Mouse (Mus musculus): ENCODE measurements at regions not wholly inside any gene's neighbourhood (a gene's known extent, or its start where the extent isn't known, plus 50 kb on each side); places are given as distances from the start of the nearest gene placed in this dataset.
A peak's percentile ranks its signal among the peaks of the same experiment; 100 is the strongest.

GRCm38 (mm10) chr14:45956624-45957023 is 298.7 kb upstream of the Ddhd1 start:
- Histone ChIP-seq H3K79me2 (ENCODE audit: control insufficient read depth, insufficient read depth, low read length) (no peaks in the 10 kb centered on the region), H3K4me3 (ENCODE audit: insufficient read depth, low read depth, low read length) (no peak overlapping the region), H3K9ac (ENCODE audit: low read depth, low read length) (no peak overlapping the region), H3K27ac (replicated peaks; ENCODE audit: insufficient read depth, low read depth, low read length) (no peak overlapping the region), H3K4me1 (ENCODE audit: control insufficient read depth, insufficient read depth, low read length) (no peaks in the 10 kb centered on the region), H3K36me3 (ENCODE audit: control insufficient read depth, insufficient read depth, low read length) (no peaks in the 10 kb centered on the region), H3K27me3 (ENCODE audit: control insufficient read depth, insufficient read depth, low read length) (no peaks in the 10 kb centered on the region)
- no peak for DNase-seq (ENCODE audit: extremely low read depth, low read depth, low spot score)
- no peak for TF ChIP-seq CTCF (IDR thresholded peaks at IDR 0.05; ENCODE audit: low read depth, low read length)
- TF ChIP-seq POLR2A (IDR thresholded peaks at IDR 0.05; ENCODE audit: extremely low read depth, insufficient read depth, low read length): no peak
- WGBS: 87% methylated on average over 8 of the region's 8 CpGs

GRCm38 (mm10) chr14:45962474-45962873 is 304.5 kb upstream of the Ddhd1 start:
- Histone ChIP-seq H3K4me3 (ENCODE audit: insufficient read depth, low read depth, low read length) (no peak overlapping the region), H3K27me3 (ENCODE audit: control insufficient read depth, insufficient read depth, low read length) (no peaks in the 10 kb centered on the region), H3K27ac (replicated peaks; ENCODE audit: insufficient read depth, low read depth, low read length) (no peak overlapping the region), H3K79me2 (ENCODE audit: control insufficient read depth, insufficient read depth, low read length) (no peaks in the 10 kb centered on the region), H3K4me1 (ENCODE audit: control insufficient read depth, insufficient read depth, low read length) (no peaks in the 10 kb centered on the region), H3K36me3 (ENCODE audit: control insufficient read depth, insufficient read depth, low read length) (no peaks in the 10 kb centered on the region), H3K9ac (ENCODE audit: low read depth, low read length) (no peak overlapping the region)
- 74% methylated on average over 4 of the region's 4 CpGs for WGBS
- no peak for DNase-seq (ENCODE audit: extremely low read depth, low read depth, low spot score)
- no peak for TF ChIP-seq CTCF (IDR thresholded peaks at IDR 0.05; ENCODE audit: low read depth, low read length)
- no peak for TF ChIP-seq POLR2A (IDR thresholded peaks at IDR 0.05; ENCODE audit: extremely low read depth, insufficient read depth, low read length)

- Histone ChIP-seq H3K36me3 (ENCODE audit: control insufficient read depth, insufficient read depth, low read length) (no peaks in the 10 kb centered on the region), H3K27me3 (ENCODE audit: control insufficient read depth, insufficient read depth, low read length) (no peaks in the 10 kb centered on the region), H3K4me1 (ENCODE audit: control insufficient read depth, insufficient read depth, low read length) (no peaks in the 10 kb centered on the region), H3K4me3 (ENCODE audit: insufficient read depth, low read depth, low read length) (no peak overlapping the region), H3K27ac (replicated peaks; ENCODE audit: insufficient read depth, low read depth, low read length) (no peak overlapping the region), H3K79me2 (ENCODE audit: control insufficient read depth, insufficient read depth, low read length) (no peaks in the 10 kb centered on the region), H3K9ac (ENCODE audit: low read depth, low read length) (no peak overlapping the region)
- WGBS: 92% methylated on average over 7 of the region's 7 CpGs
- TF ChIP-seq POLR2A (IDR thresholded peaks at IDR 0.05; ENCODE audit: extremely low read depth, insufficient read depth, low read length) (no peak), CTCF (IDR thresholded peaks at IDR 0.05; ENCODE audit: low read depth, low read length) (no peak)
- DNase-seq (ENCODE audit: extremely low read depth, low read depth, low spot score): no peak
Measured at GRCm38 (mm10) chr14:45964043-45964442, 306.1 kb upstream of the Ddhd1 start.

GRCm38 (mm10) chr14:45983206-45983857 is 325.4 kb upstream of the Ddhd1 start:
- peak overlapping the region; percentile 92 for H3K27ac ChIP-seq (replicated peaks; ENCODE audit: insufficient read depth, low read depth, low read length)
- 18% methylated on average over 7 of the region's 7 CpGs for WGBS

DNA sequence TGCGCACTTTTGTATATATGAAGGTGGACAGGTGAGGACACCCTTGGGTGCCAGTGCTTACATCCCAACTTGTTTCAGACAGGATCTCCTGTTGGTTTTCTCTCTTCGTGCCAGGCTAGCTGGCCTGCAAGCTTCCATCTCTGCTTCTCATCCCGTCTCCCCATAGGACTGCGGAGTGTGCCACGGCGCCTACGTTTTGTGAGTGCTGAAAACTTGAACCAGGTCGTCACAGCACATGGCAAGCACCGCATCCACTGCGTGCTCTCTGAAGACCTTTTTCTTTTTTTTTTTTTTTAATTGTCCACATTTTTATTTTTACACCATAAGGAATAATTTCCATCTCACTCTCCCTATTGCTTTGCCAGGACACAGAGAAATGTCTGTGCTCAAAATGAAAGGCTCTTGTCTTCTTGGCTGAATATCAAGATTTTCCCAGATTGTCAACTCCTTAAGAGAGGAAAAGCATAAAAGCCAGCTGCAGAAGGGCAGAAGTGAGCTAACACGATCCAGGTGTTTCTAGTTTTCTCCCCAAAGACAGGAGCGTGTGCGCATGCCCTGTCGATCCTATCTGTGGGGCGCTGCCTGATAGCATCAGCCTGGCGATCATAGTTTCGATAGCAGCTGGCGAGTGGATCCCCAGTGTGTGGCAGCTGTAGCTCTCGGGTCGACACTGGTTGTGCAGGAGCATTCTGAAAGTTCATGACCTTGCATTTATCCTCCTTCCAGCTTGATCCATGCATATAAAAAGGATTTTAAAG is 326.4 kb upstream of the Ddhd1 start:
- Histone ChIP-seq H3K4me3 (ENCODE audit: insufficient read depth, low read depth, low read length) (no peak overlapping the region), H3K9ac (ENCODE audit: low read depth, low read length) (no peak overlapping the region), H3K36me3 (ENCODE audit: control insufficient read depth, insufficient read depth, low read length) (no peaks in the 10 kb centered on the region), H3K27me3 (ENCODE audit: control insufficient read depth, insufficient read depth, low read length) (no peaks in the 10 kb centered on the region), H3K4me1 (ENCODE audit: control insufficient read depth, insufficient read depth, low read length) (peaks cover 17% of the 10 kb centered on the region), H3K79me2 (ENCODE audit: control insufficient read depth, insufficient read depth, low read length) (no peaks in the 10 kb centered on the region), H3K27ac (replicated peaks; ENCODE audit: insufficient read depth, low read depth, low read length) (peak overlapping the region; percentile 92)
- 86% methylated on average over 20 of the region's 20 CpGs for WGBS
- no peak for DNase-seq (ENCODE audit: extremely low read depth, low read depth, low spot score)
- TF ChIP-seq POLR2A (IDR thresholded peaks at IDR 0.05; ENCODE audit: extremely low read depth, insufficient read depth, low read length) (no peak), CTCF (IDR thresholded peaks at IDR 0.05; ENCODE audit: low read depth, low read length) (no peak)

More at GRCm38 (mm10) chr14:45983206-45983857, 325.4 kb upstream of the Ddhd1 start:
- Histone ChIP-seq H3K4me3 (ENCODE audit: insufficient read depth, low read depth, low read length) (no peak overlapping the region), H3K27me3 (ENCODE audit: control insufficient read depth, insufficient read depth, low read length) (no peaks in the 10 kb centered on the region), H3K9ac (ENCODE audit: low read depth, low read length) (peak overlapping the region; percentile 30; the same call in 1 of the 2 replicates), H3K36me3 (ENCODE audit: control insufficient read depth, insufficient read depth, low read length) (no peaks in the 10 kb centered on the region), H3K79me2 (ENCODE audit: control insufficient read depth, insufficient read depth, low read length) (no peaks in the 10 kb centered on the region), H3K4me1 (ENCODE audit: control insufficient read depth, insufficient read depth, low read length) (peaks cover 14% of the 10 kb centered on the region)
- peak; percentile 98 for DNase-seq (ENCODE audit: extremely low read depth, low read depth, low spot score)
- TF ChIP-seq CTCF (IDR thresholded peaks at IDR 0.05; ENCODE audit: low read depth, low read length) (no peak), POLR2A (IDR thresholded peaks at IDR 0.05; ENCODE audit: extremely low read depth, insufficient read depth, low read length) (no peak)
